Mouse (Mus musculus) cerebellum, adult 2 months (tissue): Measurements from ENCODE around the gene Ltf. TPM values are rescaled to one million over a fixed set of nuclear protein-coding genes. Genes with fewer than 3 reads are reported as not detected.

Source experiments
- DNase-seq, 2 experiments: peaks; one replicate each; pipeline ENCODE4 v3.0.0; 2021
- H3K27ac ChIP-seq: fragments of 200-500 bp; 2 replicates; pipeline ENCODE4 v1.5.1; 2012; ENCODE audit warnings: low read length, control low read depth, inconsistent platforms; ENCODE audit not compliant: insufficient read depth
- H3K27me3 ChIP-seq: fragments of 200-500 bp; 2 replicates; pipeline ENCODE4 v1.6.1; 2012; ENCODE audit warnings: inconsistent platforms, mild to moderate bottlenecking, low read length, moderate library complexity; ENCODE audit not compliant: control insufficient read depth, insufficient read depth
- H3K4me1 ChIP-seq: fragments of 200-500 bp; 2 replicates; pipeline ENCODE4 v1.6.1; 2011; ENCODE audit warnings: low read length; ENCODE audit not compliant: control insufficient read depth, insufficient read depth
- H3K4me3 ChIP-seq: fragments of 200-500 bp; replicated peaks from 2 replicates; pipeline ENCODE3; 2011; ENCODE audit warnings: mild to moderate bottlenecking, low read depth, low read length, control low read depth; ENCODE audit not compliant: insufficient read depth
- CTCF ChIP-seq: fragments of 200-500 bp; IDR thresholded peaks from 2 replicates; pipeline ENCODE4 v1.5.1; 2011; ENCODE audit warnings: low read depth, mild to moderate bottlenecking, control low read depth, low read length, moderate library complexity, borderline replicate concordance; ENCODE audit not compliant: insufficient read depth
- POLR2A ChIP-seq: fragments of 200-500 bp; IDR thresholded peaks from 2 replicates; pipeline ENCODE4 v1.6.1; 2011; ENCODE audit warnings: low read length, control low read depth, borderline replicate concordance; ENCODE audit not compliant: insufficient read depth
- WGBS: fragments of 180-500 bp; shearing (Covaris S2); methylation state at CpG from one replicate; pipeline ENCODE4 v1.1.7; 2018; 5-methylcytosine and 5-hydroxymethylcytosine counted together
- polyA plus RNA-seq: library from polyadenylated mRNA; depleted of rRNA; stranded (reverse); fragments of >200 nt; gene quantifications from 2 replicates; pipeline ENCODE4 v1.2.3, GENCODE M21; 2012

The Ltf gene
- polyA plus RNA-seq, 1 experiment: 1.6 TPM

- TF ChIP-seq POLR2A: no peak
- TF ChIP-seq CTCF: no peak
- 39% methylated on average over 11 of the region's 11 CpGs for WGBS
- Histone ChIP-seq H3K4me3 (peak overlapping the region; percentile 25), H3K27ac (no peak overlapping the region), H3K4me1 (no peaks in the 10 kb centered on the region; the same call in 1 of the 2 replicates), H3K27me3 (no peaks in the 10 kb centered on the region)
- DNase-seq: no peak
These were observed 37.4 kb downstream of the Ltf start for GRCm38 (mm10) chr9:111056519-111056797.

- no peak for TF ChIP-seq CTCF
- TF ChIP-seq POLR2A: no peak
- H3K4me3 ChIP-seq: peak within 1 kb of the TSS; percentile 25
These were observed 37.9 kb downstream of the Ltf start, which contains the start of gene Ccrl2 for GRCm38 (mm10) chr9:111056798-111057543. TSS of gene Ccrl2 (minus strand) at chr9:111057519.

GRCm38 (mm10) chr9:111057544-111058370 is 38.7 kb downstream of the Ltf start:
- no peaks in the 10 kb centered on the region; the same call in 1 of the 2 replicates for H3K4me1 ChIP-seq
- TF ChIP-seq POLR2A: no peak
- no peak for TF ChIP-seq CTCF
- DNase-seq: no peak
- no peak overlapping the region for H3K27ac ChIP-seq
- H3K4me3 ChIP-seq: no peak overlapping the region
- 63% methylated on average over 14 of the region's 14 CpGs for WGBS
- no peaks in the 10 kb centered on the region for H3K27me3 ChIP-seq

More at GRCm38 (mm10) chr9:111056798-111057543, 37.9 kb downstream of the Ltf start, which contains the start of gene Ccrl2:
- WGBS: 29% methylated on average over 17 of the region's 17 CpGs
- DNase-seq: no peak
- no peak within 1 kb of the TSS for H3K27ac ChIP-seq
- H3K27me3 ChIP-seq: no peaks in the 10 kb centered on the region
- H3K4me1 ChIP-seq: no peaks in the 10 kb centered on the region; the same call in 1 of the 2 replicates

- TF ChIP-seq CTCF (no peak), POLR2A (no peak)
- DNase-seq: no peak
- H3K4me3 ChIP-seq: no peak overlapping the region
- H3K27me3 ChIP-seq: no peaks in the 10 kb centered on the region
- H3K4me1 ChIP-seq: no peaks in the 10 kb centered on the region; the same call in 1 of the 2 replicates
- WGBS: 86% methylated on average over 10 of the region's 10 CpGs
- H3K27ac ChIP-seq: no peak overlapping the region
These were observed 40.0 kb downstream of the Ltf start for GRCm38 (mm10) chr9:111058943-111059556.

- H3K4me3 ChIP-seq: no peak overlapping the region
- H3K27me3 ChIP-seq: no peaks in the 10 kb centered on the region
- 80% methylated on average over 5 of the region's 5 CpGs for WGBS
- DNase-seq: no peak
- no peak overlapping the region for H3K27ac ChIP-seq
- TF ChIP-seq CTCF (no peak), POLR2A (no peak)
- H3K4me1 ChIP-seq: no peaks in the 10 kb centered on the region; the same call in 1 of the 2 replicates
These were observed 43.8 kb downstream of the Ltf start for GRCm38 (mm10) chr9:111062840-111063239.

- no peak for DNase-seq
These were observed 48.0 kb downstream of the Ltf start for GRCm38 (mm10) chr9:111067052-111067451.

GRCm38 (mm10) chr9:111070546-111070961 is 51.5 kb downstream of the Ltf start:
- Histone ChIP-seq H3K27me3 (no peaks in the 10 kb centered on the region), H3K4me3 (no peak overlapping the region), H3K4me1 (no peaks in the 10 kb centered on the region; the same call in 1 of the 2 replicates), H3K27ac (no peak overlapping the region)
- 40% methylated on average over 4 of the region's 4 CpGs for WGBS
- peak in 1 of 2 experiments; percentile 11 for DNase-seq
- TF ChIP-seq POLR2A (no peak), CTCF (0 out of 2 replicates have a peak, but pooled peaks have one; percentile 35)

More at GRCm38 (mm10) chr9:111067052-111067451, 48.0 kb downstream of the Ltf start:
- H3K4me1 ChIP-seq: no peaks in the 10 kb centered on the region; the same call in 1 of the 2 replicates
- H3K27me3 ChIP-seq: no peaks in the 10 kb centered on the region
- no peak overlapping the region for H3K27ac ChIP-seq
- no peak for TF ChIP-seq POLR2A
- TF ChIP-seq CTCF: no peak
- WGBS: 93% methylated on average over 4 of the region's 4 CpGs
- no peak overlapping the region for H3K4me3 ChIP-seq

GRCm38 (mm10) chr9:111072175-111072574 is 53.1 kb downstream of the Ltf start:
- Histone ChIP-seq H3K4me3 (no peak overlapping the region), H3K27me3 (no peaks in the 10 kb centered on the region), H3K4me1 (no peaks in the 10 kb centered on the region), H3K27ac (no peak overlapping the region)
- WGBS: 52% methylated on average over 7 of the region's 7 CpGs
- no peak for TF ChIP-seq POLR2A
- TF ChIP-seq CTCF: peak; percentile 39; the same call in 1 of the 2 replicates
- no peak for DNase-seq
